In genomic region chr7:113904348-113904895, GRCm38 (mm10) we compare ENCODE assay signal across 15 mouse cellular contexts.
"Had no signal": no experiment of that assay in that cellular context is flagged by ENCODE, and none has a peak within 500 bp of the region (broad histone marks: within the 10 kb centered on the region; RNA-seq: fewer than 3 reads in every experiment).

No protein-coding gene starts in this region.

- H3K27me3 ChIP-seq: limb, embryonic 13.5 days; neural tube, embryonic 15.5 days had no signal

- H3K4me3 ChIP-seq: limb, embryonic 13.5 days; myocyte; neural tube, embryonic 15.5 days had no signal

- H3K9ac ChIP-seq: limb, embryonic 13.5 days; liver, embryonic 14.5 days; neural tube, embryonic 15.5 days had no signal

- DNase-seq: kidney, adult 8-10 months; kidney, postnatal 25 days; layer of hippocampus, adult 9-11 months; layer of hippocampus, postnatal 36 days; lung, adult 2 months; lung, postnatal 4 days; right cerebral cortex, postnatal 4 days; spleen, adult 18-20 months; thymus, adult 18-20 months; thymus, postnatal 14 days had no signal

- H3K27ac ChIP-seq: limb, embryonic 13.5 days; liver, embryonic 14.5 days; neural tube, embryonic 15.5 days had no signal

- ATAC-seq: intestine, embryonic 16.5 days had no signal

- H3K36me3 ChIP-seq: limb, embryonic 13.5 days; neural tube, embryonic 15.5 days had no signal

- H3K4me2 ChIP-seq: limb, embryonic 13.5 days; neural tube, embryonic 15.5 days had no signal

- H3K9me3 ChIP-seq: limb, embryonic 13.5 days; neural tube, embryonic 15.5 days had no signal
